Mouse (Mus musculus) lung, adult 2 months (tissue): ENCODE data around the gene 2610507B11Rik.

Experiments used
- CTCF ChIP-seq: fragments of 200-500 bp; IDR thresholded peaks from 2 replicates; pipeline ENCODE4 v1.5.1; 2011; ENCODE audit warnings: mild to moderate bottlenecking, low read length, control low read depth; ENCODE audit not compliant: insufficient read depth
- POLR2A ChIP-seq: fragments of 200-500 bp; IDR thresholded peaks from 2 replicates; pipeline ENCODE4 v1.6.1; 2011; ENCODE audit warnings: low read depth, mild to moderate bottlenecking, control low read depth, low read length, borderline replicate concordance; ENCODE audit errors: extremely low read depth

DNA sequence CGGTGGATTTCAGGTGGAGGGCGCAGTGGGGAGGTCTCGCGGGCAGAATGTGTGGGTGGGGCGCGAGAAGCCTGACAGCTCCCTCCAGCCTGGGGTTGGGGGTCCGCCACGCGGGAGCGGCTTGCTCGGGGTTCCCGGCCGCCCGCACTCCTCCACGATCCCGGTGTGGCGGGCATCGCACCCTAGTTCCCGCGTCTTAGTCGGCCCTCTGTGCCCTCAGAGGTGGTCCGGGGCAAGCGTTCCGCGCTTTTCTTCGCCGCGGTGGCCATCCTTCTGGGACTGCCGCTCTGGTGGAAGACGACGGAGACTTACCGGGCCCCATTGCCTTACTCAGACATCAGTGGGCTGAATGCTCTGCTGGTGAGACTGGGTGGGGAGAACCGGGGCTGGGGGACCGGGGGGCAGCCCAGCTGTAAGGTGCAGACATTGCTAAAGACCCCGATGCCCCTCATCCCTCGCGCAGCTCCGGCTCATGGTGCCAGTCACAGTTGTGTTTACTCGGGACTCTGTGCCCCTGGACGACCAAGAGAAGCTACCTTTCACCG, 67.0 kb downstream of the 2610507B11Rik start:
- TF ChIP-seq CTCF (no peak), POLR2A (no peak)
